Mouse (Mus musculus) C2C12 (cell line): ENCODE measurements at regions not wholly inside any gene's neighbourhood (a gene's known extent, or its start where the extent isn't known, plus 50 kb on each side); places are given as distances from the start of the nearest gene placed in this dataset.

Experiments
- CTCF ChIP-seq: IDR thresholded peaks from one replicate; pipeline ENCODE4 v1.5.1; 2011; ENCODE audit not compliant: control insufficient read depth, insufficient read depth, insufficient read length
- FOSL1 ChIP-seq: IDR thresholded peaks from one replicate; pipeline ENCODE4 v1.8.0; 2011; ENCODE audit warnings: mild to moderate bottlenecking, low read length; ENCODE audit not compliant: poor library complexity, insufficient read depth, severe bottlenecking
- MAX ChIP-seq: IDR thresholded peaks from one replicate; pipeline ENCODE4 v1.6.1; 2011; ENCODE audit warnings: mild to moderate bottlenecking, control low read depth
- MYOG ChIP-seq: IDR thresholded peaks from one replicate; pipeline ENCODE4 v1.6.1; 2011; ENCODE audit not compliant: control insufficient read depth, insufficient read length; ENCODE audit errors: extremely low read depth

GRCm38 (mm10) chr3:38257076-38257842, 227.4 kb downstream of the Ankrd50 start:
- TF ChIP-seq CTCF (no peak), MYOG (no peak), MAX (no peak), FOSL1 (no peak)
